Mouse (Mus musculus) small intestine, adult 2 months (tissue): ENCODE results near the gene Ric8a.

Experiments
- CTCF ChIP-seq: fragments of 200-500 bp; IDR thresholded peaks from 2 replicates; pipeline ENCODE4 v1.5.1; 2012; ENCODE audit warnings: low read depth, mild to moderate bottlenecking, control low read depth, inconsistent platforms, low read length, moderate library complexity, mixed read lengths; ENCODE audit not compliant: insufficient replicate concordance, insufficient read length; ENCODE audit errors: extremely low read depth
- POLR2A ChIP-seq: fragments of 200-500 bp; IDR thresholded peaks from 2 replicates; pipeline ENCODE4 v1.6.1; 2012; ENCODE audit warnings: low read depth, mild to moderate bottlenecking, control low read depth, inconsistent platforms, low read length, moderate library complexity

DNA sequence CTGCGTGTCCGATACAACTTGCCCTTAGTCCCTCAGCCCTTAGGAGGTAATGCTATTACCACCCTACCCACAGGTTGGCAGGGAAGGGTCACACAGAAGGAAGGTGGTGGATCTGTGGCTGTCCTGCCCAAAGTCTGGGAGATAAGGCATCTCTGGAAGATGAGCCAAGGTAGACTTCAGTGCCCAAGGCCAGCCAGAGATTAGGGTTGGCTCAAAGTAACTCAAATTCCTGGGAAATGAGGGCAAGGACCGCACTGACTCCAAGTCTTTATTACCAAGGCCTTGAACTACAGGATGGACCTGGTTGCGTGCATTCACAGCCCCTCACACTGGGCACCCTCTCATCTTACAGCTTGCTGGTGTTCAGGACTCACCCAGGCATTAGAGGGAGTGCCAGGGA, 4.8 kb upstream of the Ric8a start:
- TF ChIP-seq POLR2A = no peak
- no peak for TF ChIP-seq CTCF
